18 mouse cellular contexts compared by ENCODE assay signal in the genomic region with DNA sequence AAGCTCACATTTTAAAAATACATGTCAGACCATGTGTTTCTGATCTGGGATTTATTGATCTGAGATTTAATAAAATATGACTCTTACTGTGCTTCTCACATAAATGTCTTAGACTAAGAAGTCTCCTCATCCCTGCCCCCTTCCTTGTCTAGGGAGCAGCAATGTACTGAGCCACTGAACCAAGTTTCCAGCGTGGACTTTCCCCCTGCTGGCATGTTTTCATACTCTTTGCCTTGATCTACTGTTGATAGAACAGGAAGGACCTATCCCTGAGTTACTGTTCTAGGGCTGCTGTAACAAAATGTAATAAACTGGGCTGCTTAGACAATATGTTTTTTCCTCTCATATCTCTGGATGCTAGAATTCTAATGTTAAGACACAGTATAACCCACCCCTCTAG.
"Had no signal": no experiment of that assay in that cellular context is flagged by ENCODE, and none has a peak within 500 bp of the region (broad histone marks: within the 10 kb centered on the region; RNA-seq: fewer than 3 reads in every experiment).

No protein-coding gene starts in this region.

- ATAC-seq: hindbrain, embryonic 16.5 days; intestine, embryonic 15.5 days; midbrain, embryonic 13.5 days; midbrain, embryonic 16.5 days had no signal

- H3K4me2 ChIP-seq: intestine, embryonic 15.5 days; liver, embryonic 11.5 days; lung, embryonic 15.5 days; midbrain, embryonic 13.5 days; neural tube, embryonic 13.5 days had no signal

- DNase-seq: layer of hippocampus, postnatal 36 days; lung, adult 18-20 months; lung, postnatal 10 days; lung, postnatal 36 days; thymus, adult 2 months; thymus, postnatal 25 days had no signal

- H3K9ac ChIP-seq: intestine, embryonic 15.5 days; liver, embryonic 14.5 days; lung, embryonic 15.5 days; midbrain, embryonic 13.5 days; neural tube, embryonic 13.5 days had no signal

- H3K4me1 ChIP-seq: intestine, embryonic 15.5 days; lung, embryonic 15.5 days; megakaryocyte, embryonic 14.5 days; midbrain, embryonic 10.5 days; midbrain, embryonic 13.5 days; neural tube, embryonic 13.5 days had no signal

- H3K4me3 ChIP-seq: intestine, embryonic 15.5 days; left cerebral cortex, adult 2 months; lung, embryonic 15.5 days; megakaryocyte, embryonic 14.5 days; midbrain, embryonic 10.5 days; midbrain, embryonic 13.5 days; myocyte; neural tube, embryonic 13.5 days had no signal

- H3K36me3 ChIP-seq: intestine, embryonic 15.5 days; lung, embryonic 15.5 days; midbrain, embryonic 10.5 days; midbrain, embryonic 13.5 days; neural tube, embryonic 13.5 days had no signal

- H3K27ac ChIP-seq: intestine, embryonic 15.5 days; left cerebral cortex, adult 2 months; liver, embryonic 14.5 days; lung, embryonic 15.5 days; midbrain, embryonic 10.5 days; midbrain, embryonic 13.5 days; neural tube, embryonic 13.5 days had no signal

- H3K9me3 ChIP-seq: intestine, embryonic 15.5 days; lung, embryonic 15.5 days; megakaryocyte, embryonic 14.5 days; midbrain, embryonic 10.5 days; midbrain, embryonic 13.5 days; neural tube, embryonic 13.5 days had no signal

- H3K27me3 ChIP-seq: intestine, embryonic 15.5 days; lung, embryonic 15.5 days; midbrain, embryonic 13.5 days; neural tube, embryonic 13.5 days had no signal
